Mouse (Mus musculus) ES-E14 (cell line): ENCODE data around the gene Rnf103. TPM values are rescaled to one million over a fixed set of nuclear protein-coding genes. Genes with fewer than 3 reads are reported as not detected.

Experiments used
- DNase-seq: peaks from one replicate; pipeline ENCODE4 v3.0.0-alpha.2; 2013; ENCODE audit warnings: low read depth, low spot score
- H3K27ac ChIP-seq: 2 replicates; pipeline ENCODE4 v1.5.1; 2012; ENCODE audit warnings: low read depth, mild to moderate bottlenecking, low read length, moderate library complexity, mixed read lengths; ENCODE audit not compliant: poor library complexity, insufficient read depth, severe bottlenecking
- H3K36me3 ChIP-seq: 2 replicates; pipeline ENCODE4 v1.6.1; 2012; ENCODE audit warnings: mild to moderate bottlenecking, low read length, moderate library complexity, mixed read lengths; ENCODE audit not compliant: control insufficient read depth, poor library complexity, insufficient read depth, severe bottlenecking
- H3K4me1 ChIP-seq, 2 experiments: fragments of 150-350 bp in 1 of 2; sonication (generic) in 1 of 2; 2 replicates each; pipeline ENCODE4 v1.6.1; 2012; ENCODE audit warnings: low read length in 2 of 2, mild to moderate bottlenecking in 1 of 2, mixed read lengths in 1 of 2; ENCODE audit not compliant: control insufficient read depth in 2 of 2, insufficient read depth in 2 of 2, poor library complexity in 1 of 2
- H3K4me3 ChIP-seq, 2 experiments: fragments of 150-350 bp in 1 of 2; sonication (generic) in 1 of 2; 2 replicates each; pipeline ENCODE4 v1.5.1; 2012; ENCODE audit warnings: low read length in 2 of 2, low read depth in 1 of 2, mild to moderate bottlenecking in 1 of 2, mixed read lengths in 1 of 2; ENCODE audit not compliant: insufficient read depth in 1 of 2, poor library complexity in 1 of 2, severe bottlenecking in 1 of 2
- H3K9ac ChIP-seq: 2 replicates; pipeline ENCODE4 v1.6.1; 2012; ENCODE audit warnings: low read depth, mild to moderate bottlenecking, low read length, mixed read lengths; ENCODE audit not compliant: poor library complexity, insufficient read depth, severe bottlenecking
- H3K9me3 ChIP-seq: fragments of 150-350 bp; sonication (generic); 2 replicates; pipeline ENCODE4 v1.6.1; 2012; ENCODE audit warnings: low read depth, mild to moderate bottlenecking, low read length; ENCODE audit not compliant: control insufficient read depth, insufficient read depth
- CHD2 ChIP-seq: IDR thresholded peaks from 2 replicates; pipeline ENCODE4 v1.6.1; 2014; ENCODE audit warnings: mild to moderate bottlenecking, low read depth, low read length, inconsistent platforms
- HCFC1 ChIP-seq: IDR thresholded peaks from 2 replicates; pipeline ENCODE4 v1.6.1; 2012; ENCODE audit warnings: low read length, inconsistent platforms, borderline replicate concordance; ENCODE audit not compliant: insufficient read depth
- MAFK ChIP-seq: IDR thresholded peaks from 2 replicates; pipeline ENCODE4 v1.6.1; 2014; ENCODE audit warnings: mild to moderate bottlenecking, low read depth, low read length, inconsistent platforms; ENCODE audit not compliant: insufficient read depth
- ZC3H11A ChIP-seq: IDR thresholded peaks from 2 replicates; pipeline ENCODE4 v1.6.1; 2012; ENCODE audit warnings: low read depth, mild to moderate bottlenecking, inconsistent platforms, low read length, borderline replicate concordance
- ZNF384 ChIP-seq: IDR thresholded peaks from 2 replicates; pipeline ENCODE4 v1.6.1; 2012; ENCODE audit warnings: low read depth, low read length, inconsistent platforms
- in situ Hi-C, 2 experiments: fragments of 600-800 bp; cut with MboI; formaldehyde crosslinking; loops; one replicate each; pipeline ENCODE4 v1.15.1; 2025; ENCODE audit warnings: low sequenced_read_pairs in 2 of 2, inconsistent platforms in 1 of 2; ENCODE audit not compliant: unreplicated experiment in 2 of 2
- total RNA-seq: library from RNA; depleted of rRNA; stranded (reverse); fragments of 300-350 nt; gene quantifications from 2 replicates; pipeline ENCODE4 v1.2.3, GENCODE M21; 2012; rRNA removed

Rnf103 gene
- total RNA-seq, 1 experiment: 7.3 TPM

GRCm38 (mm10) chr6:71537286-71537685, 43.6 kb downstream of the Rnf103 start:
- no peak overlapping the region for H3K4me3 ChIP-seq
- in situ Hi-C loops: no loop called here
- H3K9me3 ChIP-seq: no peaks in the 10 kb centered on the region
- no peak for DNase-seq
- H3K36me3 ChIP-seq: no peaks in the 10 kb centered on the region
- H3K27ac ChIP-seq: no peak overlapping the region
- no peaks in the 10 kb centered on the region for H3K4me1 ChIP-seq
- no peak overlapping the region for H3K9ac ChIP-seq
- TF ChIP-seq ZNF384 (no peak), ZC3H11A (no peak), MAFK (no peak), HCFC1 (no peak)

GRCm38 (mm10) chr6:71543686-71544499, 50.2 kb downstream of the Rnf103 start, which contains the start of gene Chmp3:
TSS of gene Chmp3 (plus strand) at chr6:71543797.
- H3K36me3 ChIP-seq: no peaks in the 10 kb centered on the region
- in situ Hi-C loops: no loop called here
- H3K9me3 ChIP-seq: no peaks in the 10 kb centered on the region
- peak within 1 kb of the TSS; percentile 96 for H3K27ac ChIP-seq
- TF ChIP-seq HCFC1 (peak; percentile 43; the same call in 1 of the 2 replicates), ZC3H11A (no peak)
- peak within 1 kb of the TSS; percentile 99 for H3K9ac ChIP-seq
- peaks cover 0 to 4% of the 10 kb centered on the region in 2 experiments; a peak in 1 of 4 replicates for H3K4me1 ChIP-seq
- peak within 1 kb of the TSS; percentile 83 to 84 for H3K4me3 ChIP-seq
- DNase-seq: peak; percentile 88

- no peak overlapping the region for H3K9ac ChIP-seq
- no peaks in the 10 kb centered on the region for H3K36me3 ChIP-seq
- no peak overlapping the region for H3K4me3 ChIP-seq
- H3K4me1 ChIP-seq: no peaks in the 10 kb centered on the region
- no peak for DNase-seq
- no peak for TF ChIP-seq HCFC1
- TF ChIP-seq CHD2: no peak
- TF ChIP-seq ZNF384: no peak
- no peak for TF ChIP-seq MAFK
- no peak for TF ChIP-seq ZC3H11A
- no peak overlapping the region for H3K27ac ChIP-seq
- H3K9me3 ChIP-seq: no peaks in the 10 kb centered on the region
- in situ Hi-C loops: no loop called here
Observed at GRCm38 (mm10) chr6:71555507-71555951, 61.8 kb downstream of the Rnf103 start.

GRCm38 (mm10) chr6:71556826-71557225, 63.1 kb downstream of the Rnf103 start:
- H3K4me3 ChIP-seq: no peak overlapping the region
- no peaks in the 10 kb centered on the region for H3K4me1 ChIP-seq
- TF ChIP-seq CHD2 (no peak), ZC3H11A (no peak), MAFK (no peak), ZNF384 (no peak), HCFC1 (no peak)
- H3K36me3 ChIP-seq: no peaks in the 10 kb centered on the region
- H3K9me3 ChIP-seq: no peaks in the 10 kb centered on the region
- no peak overlapping the region for H3K9ac ChIP-seq
- no peak for DNase-seq
- in situ Hi-C loops: no loop called here
- no peak overlapping the region for H3K27ac ChIP-seq

Other genes with a start within 250 kb of the Rnf103 start
- gene Krcc1, start 222.2 kb upstream of the Rnf103 start, total RNA-seq: 13.2 and 19.2 TPM in 2 replicates
- gene Smyd1, start 171.7 kb upstream of the Rnf103 start, total RNA-seq: 4.2 and 6.8 TPM in 2 replicates
- 0.21 TPM in 1 of 2 replicates, not detected in the other for gene Cd8b1, start 171.1 kb upstream of the Rnf103 start, total RNA-seq
- 0.13 and 0.32 TPM in 2 replicates for gene Cd8a, start 120.5 kb upstream of the Rnf103 start, total RNA-seq
- gene Rmnd5a, start 53.3 kb upstream of the Rnf103 start, total RNA-seq: 44.6 and 52.3 TPM in 2 replicates
- 42.6 and 55.8 TPM in 2 replicates for gene Chmp3, start 49.9 kb downstream of the Rnf103 start, total RNA-seq
- 124 and 125 TPM in 2 replicates for gene Kdm3a, start 139.1 kb downstream of the Rnf103 start, total RNA-seq
- gene Reep1, start 213.7 kb downstream of the Rnf103 start, total RNA-seq: 6.9 and 8.9 TPM in 2 replicates